Mouse (Mus musculus): ENCODE data around the gene Map6.
"Not testable (repeated sequence)": the region's sequence is repeated elsewhere in the genome, so short reads cannot be mapped to it uniquely, and the experiment has no call there.

Gene Map6

DNA sequence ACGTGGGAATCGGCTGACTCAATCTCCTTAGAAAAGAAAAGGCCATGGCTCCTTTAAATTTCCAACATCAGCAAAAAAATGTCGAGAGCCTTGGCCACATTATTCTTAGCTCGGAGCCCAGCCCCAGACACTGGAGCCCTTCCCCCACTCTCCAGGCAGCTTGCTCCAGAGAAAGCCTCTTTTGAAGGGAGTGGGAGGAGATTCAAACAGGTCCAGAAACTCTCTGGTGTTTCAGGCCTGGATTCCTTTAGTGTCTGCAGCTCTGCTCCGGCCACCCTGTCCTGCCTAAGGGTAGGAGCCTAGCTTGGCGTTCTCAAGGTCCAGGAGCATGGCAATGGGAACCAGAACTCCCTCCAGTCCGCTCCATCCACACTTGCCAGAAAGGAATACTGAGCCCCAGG, 88.5 kb downstream of the Map6 start:
- peak; percentile 93 for DNase-seq (ENCODE audit: low spot score)

DNA sequence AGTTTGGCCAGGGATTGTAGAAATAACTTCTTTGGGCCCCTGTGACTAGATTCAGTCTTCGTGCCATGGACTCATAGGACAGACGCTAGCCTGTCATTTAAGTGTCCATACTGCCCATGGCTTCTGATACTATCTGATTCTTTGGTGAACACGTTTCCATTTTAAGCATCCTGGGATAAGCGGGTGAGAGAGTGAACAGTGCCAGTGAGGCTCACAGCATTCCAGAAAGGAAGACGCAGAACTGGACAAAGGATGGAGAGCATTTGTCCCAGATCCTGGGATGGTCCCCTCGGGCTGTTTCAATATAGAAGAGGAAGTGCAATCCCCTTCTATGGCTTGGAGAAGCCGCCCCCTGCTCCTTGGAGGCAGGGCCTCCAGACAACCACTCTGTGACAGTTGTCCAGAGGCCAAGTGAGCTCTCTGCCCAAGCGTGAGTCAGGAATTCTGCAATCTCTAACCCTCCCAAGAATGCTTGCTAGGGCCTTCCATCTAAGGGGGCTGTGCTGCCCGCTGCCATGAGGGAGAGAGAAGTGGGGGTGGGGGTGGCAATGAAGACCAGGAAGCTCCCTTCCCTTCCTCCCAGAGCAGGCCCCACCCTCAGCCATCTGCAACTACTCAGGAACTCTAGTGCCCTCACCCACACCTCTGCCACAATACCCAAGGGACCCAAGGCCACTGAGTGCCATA, 89.1 kb downstream of the Map6 start:
- peak; percentile 34 for DNase-seq (ENCODE audit: low spot score)

DNA sequence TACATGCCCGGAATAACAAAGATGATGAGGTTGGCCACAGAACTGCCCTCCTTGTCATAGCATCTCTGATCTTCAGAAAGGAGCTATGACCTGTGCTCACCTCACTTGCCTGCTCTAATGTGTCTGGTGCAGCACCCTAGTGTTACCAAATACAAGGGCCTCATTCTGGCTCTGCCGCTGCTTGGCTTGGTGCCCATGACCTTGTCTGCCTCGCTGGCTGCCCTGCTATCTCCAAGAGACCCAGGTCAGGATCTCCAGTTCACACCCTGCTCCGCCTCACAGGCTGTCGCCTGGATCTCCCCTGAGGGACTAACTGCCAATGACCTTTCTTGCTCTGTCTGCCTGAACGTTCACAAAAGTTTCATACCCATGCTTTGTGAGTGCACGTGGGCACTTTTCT, 90.0 kb downstream of the Map6 start:
- DNase-seq (ENCODE audit: low spot score), result no peak

DNA sequence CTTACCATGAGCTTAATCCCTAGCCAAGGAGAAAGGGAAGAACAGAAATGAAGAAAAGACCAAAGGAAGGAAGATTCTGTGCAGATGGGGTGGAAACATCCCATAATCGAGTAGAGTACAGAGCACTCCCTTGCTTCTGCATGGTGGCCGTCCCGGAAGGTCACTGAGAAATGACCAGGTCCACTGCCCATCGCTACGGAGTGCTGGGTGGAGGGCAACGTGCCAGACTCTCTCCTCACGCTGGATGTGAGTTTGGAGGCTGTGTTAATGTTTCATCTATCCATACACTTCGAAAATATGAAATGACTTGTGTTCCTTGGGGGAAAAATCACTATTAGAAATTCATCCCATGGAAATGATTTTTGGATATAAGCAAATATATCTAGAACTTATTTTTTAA, 91.1 kb downstream of the Map6 start:
- no peak for DNase-seq (ENCODE audit: low spot score)

DNA sequence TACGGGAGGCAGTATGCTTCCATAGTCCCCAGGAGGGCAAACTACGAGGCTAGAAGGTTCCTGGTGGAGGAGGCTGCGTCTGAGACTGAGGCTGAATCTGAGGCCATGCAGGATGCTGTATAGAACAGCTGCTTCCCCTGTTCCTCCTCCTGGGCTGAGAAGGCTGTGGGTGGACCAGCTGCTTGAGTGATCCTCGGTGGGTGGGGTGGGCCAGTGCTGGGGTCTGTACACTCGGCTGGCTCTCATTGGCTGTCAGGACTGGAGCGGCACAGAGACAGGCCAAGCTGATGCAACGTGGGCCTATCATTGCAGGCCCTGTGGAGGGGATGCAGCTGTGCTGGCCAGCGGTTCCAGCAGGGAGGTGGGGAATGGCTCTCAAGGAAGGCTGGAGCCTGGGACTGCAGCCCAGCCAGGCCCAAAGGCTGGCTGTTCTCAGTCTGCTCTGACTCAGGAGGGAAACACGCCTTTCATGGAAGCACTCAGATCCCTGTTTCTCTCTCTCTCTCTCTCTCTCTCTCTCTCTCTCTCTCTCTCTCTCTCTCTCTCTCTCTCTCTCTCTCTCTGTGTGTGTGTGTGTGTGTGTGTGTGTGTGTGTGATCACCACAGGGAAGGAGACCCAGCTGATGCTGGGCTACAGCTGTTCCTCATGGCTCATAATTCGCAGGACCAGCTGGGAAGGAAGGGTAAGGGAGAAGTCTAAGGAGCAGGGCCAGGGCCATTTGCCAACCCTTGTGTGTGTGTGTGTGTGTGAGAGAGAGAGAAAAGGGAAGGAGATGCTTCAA, 93.0 kb downstream of the Map6 start:
- DNase-seq (ENCODE audit: low spot score), result peak; percentile 96

DNA sequence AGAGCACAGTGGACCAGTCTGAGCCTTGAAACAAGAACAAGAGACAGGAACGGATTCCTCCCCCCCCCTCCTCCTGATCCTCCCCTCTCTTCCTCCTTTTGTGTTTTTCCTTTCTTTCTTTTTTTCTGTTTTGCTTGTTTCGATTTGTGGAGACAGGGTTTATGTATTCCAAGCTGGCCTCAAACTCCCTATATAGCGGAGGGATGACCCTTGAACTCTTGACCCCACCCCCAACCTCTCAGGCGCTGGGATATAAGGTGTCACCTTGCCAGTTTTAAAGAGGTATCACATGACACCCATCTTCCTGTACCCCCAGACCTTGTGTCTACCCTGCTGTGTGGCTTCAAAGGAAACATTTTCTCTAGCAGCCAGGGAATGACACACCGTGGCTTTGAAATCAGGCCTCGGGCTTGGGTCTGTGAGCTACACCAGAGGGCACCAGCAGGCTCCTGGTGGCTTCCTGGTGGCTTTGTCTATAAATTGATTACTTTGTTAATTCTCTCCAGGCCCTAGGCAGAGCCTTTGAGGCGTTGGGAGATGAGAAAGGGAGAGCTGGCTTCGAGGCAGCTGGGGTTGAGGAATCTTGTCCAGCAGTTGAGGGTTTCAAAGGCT, 93.7 kb downstream of the Map6 start:
- peak; percentile 64 for DNase-seq (ENCODE audit: low spot score)

DNA sequence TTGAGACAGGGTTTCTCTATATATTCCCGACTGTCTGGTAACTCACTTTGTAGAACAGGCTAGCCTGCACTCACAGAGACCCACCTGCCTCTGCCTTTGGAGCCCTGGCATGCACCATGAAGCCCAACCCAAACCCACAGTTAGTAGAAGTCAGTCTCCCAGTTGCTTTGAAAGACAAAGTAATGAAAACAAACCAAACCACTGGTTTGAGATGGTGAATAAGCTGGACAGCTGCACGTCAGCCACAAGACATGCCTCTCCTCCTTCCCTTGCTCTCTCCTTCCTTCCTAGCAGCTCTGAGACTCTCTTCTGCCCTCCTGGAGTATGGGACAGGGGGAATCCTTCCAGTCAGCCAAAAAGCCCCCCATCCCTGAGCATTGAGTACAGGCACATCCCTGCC, 94.9 kb downstream of the Map6 start:
- no peak for DNase-seq (ENCODE audit: low spot score)

DNA sequence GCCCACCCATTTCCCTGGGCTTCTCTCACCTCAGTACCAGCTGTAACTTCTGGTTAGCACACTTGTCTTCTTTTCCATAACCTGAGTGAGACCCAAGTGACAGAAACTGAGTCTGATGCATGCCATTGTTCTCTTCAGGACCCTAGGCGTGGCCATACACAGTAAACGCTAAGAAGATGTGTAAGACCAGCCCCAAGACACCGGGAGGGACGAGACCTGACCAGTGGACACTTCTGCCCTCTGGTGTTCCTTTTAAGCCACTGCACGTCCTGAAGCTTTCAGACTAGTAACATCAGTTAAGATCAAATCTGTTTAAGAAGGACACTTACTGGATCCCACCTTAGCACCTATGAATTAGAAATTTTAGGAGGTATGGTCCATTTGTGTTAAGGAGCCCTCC, 97.8 kb downstream of the Map6 start:
- DNase-seq (ENCODE audit: low spot score), result peak; percentile 94

DNA sequence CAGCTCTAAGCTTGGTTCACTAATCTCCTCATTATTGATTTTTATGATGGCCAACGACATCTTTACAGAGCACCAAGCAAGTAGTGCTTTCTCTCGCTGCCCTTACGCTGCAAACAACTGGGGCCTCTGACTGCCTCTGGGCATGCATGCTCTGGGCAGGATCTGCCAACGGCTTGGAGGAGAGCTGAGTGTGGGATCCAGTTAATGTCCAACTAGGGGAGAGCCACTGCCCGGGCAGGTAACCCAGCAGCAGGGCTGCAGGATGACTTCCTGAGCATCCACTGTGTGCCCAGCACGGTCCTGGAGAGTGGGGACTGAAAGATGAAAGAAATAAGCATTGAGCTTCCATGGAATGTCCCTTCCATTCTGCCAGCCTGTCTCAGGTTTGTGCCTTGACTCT, 99.5 kb downstream of the Map6 start:
- DNase-seq (ENCODE audit: low spot score), result no peak

DNA sequence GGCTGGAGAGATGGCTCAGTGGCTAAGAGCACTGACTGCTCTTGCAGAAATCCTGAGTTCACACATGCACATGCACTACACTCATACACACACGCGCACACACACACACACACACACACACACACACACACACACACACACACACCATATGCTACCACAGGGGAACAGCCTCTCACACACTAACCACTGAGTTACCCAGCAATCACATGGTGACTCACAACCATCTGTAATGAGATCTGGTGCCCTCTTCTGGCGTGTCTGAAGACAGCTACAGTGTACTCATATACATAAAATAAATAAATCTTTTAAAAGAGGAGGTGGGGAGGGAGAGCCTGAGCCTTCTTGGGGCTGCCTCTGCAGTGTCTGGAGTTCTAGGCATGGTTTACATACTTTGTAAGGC, 107.1 kb downstream of the Map6 start:
- DNase-seq (ENCODE audit: low spot score), result not testable (repeated sequence)

DNA sequence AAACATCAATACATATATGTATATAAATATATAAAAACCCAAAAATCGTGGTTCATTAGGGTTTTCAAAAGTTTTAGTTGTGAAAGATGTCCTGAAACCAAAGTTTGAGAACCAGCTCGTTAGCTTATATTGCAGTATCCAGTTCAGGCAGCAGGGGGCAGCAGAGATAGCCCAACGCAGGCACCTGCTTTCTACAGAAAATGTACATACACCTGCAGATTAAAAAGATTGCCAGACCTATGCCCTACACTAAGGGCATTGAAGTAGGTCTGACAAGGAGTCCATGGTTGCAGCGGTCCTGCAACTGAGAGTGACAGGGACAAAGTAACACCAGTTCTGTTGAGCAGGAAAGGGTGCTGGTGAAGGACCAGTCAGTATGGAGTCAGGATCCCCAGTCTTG, 108.2 kb downstream of the Map6 start:
- DNase-seq (ENCODE audit: low spot score), result peak; percentile 68

DNA sequence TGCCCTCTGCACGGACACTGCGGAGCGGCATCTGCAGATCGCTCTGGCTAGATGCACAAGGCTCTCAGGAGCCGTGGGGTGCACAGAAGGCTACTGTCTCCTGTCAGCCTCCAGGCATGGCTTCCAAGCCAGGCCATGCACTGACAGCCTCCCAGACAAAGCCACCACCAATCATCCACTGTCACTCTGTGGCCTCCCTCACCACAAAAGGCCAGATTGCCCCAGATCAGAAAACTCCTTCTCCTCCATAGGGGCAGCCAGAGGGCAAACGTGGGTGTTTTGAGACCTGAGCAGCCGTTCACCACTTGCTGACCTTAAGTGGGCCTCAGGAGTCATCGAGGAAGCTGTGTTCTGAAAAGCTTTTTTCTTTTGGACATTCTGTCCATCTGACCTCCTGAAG, 111.6 kb downstream of the Map6 start:
- DNase-seq (ENCODE audit: low spot score), result peak; percentile 51

DNA sequence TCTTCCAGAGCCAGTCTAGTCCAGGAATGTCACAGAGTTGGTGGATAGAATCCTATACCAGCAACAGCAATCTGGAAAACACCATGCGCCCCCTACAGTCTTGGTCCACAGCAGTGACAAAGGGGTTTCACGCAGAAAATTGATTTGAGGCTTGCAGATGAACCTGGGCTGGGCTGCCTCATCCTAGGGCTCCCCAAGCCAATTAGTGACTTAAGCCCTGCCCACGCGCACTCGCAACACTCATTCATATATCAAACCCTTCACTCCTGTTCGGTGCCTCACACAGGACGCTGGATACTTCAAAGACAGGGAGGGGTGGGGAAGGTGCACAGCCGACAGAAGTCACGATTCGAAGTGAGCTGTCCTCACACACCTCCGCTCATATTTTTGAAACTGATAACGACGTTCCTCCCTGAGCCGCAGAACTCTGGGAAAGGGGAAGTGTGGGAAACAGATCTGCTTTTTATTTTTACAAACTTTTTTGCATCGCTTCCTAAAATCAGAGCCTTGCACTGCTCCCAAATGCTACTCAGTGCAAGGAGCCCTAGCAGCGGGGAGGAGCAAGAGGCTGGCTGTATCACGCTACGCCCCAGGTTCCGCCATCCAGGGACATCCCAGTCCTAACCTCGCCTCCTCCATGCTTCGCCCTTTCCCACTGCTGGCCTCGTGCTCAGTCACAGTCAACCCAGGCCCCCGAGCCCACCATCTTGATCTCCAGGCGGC, 113.4 kb downstream of the Map6 start:
- DNase-seq (ENCODE audit: low spot score), result peak; percentile 87

DNA sequence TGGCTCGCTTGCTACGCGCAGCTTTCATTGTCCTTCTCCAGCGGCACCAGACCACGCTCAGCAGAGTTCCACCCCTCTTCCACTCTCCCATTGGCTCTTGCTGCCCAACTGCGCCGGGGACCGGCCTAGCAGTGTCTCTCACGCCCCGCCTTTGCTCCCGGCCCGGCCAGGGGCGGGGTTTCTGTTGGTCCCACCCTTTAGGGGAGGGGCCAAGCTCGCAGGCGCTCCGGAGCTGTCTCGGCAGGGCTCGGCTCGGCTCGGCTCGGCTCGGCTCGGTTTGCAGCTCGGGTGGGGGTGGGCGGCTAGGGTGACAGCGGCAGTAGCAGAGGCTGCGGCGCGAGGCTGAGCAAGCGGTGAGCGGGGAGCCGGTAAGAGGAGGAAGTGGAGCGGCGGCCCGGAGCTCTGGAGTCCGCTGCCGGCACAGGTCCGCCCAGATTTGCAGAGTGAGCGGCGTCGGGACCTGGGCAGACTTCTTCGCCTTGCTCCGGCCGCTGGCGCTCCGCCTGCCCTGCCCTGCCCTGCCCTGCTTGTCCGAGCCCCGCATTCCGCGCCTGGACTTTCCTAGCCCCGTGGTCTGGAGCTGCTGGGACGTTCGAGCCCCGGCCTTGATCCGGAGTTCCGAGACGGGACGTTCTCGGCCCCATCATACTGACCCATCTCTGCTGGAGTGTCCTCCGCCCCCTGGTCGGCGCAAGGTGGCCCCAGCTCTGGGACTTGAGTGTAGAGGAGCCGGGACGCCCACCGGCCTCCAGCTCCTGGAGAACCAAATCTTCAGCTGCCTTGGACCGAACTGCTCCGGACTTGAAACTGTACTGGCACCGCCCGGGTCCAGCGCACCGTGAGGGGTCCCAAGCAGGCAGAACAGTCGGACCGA, 114.2 kb downstream of the Map6 start, which contains the start of gene Gdpd5:
Gene Gdpd5 (plus strand): TSS at position 201 of the 874 bp plus-strand sequence.
- peak; percentile 95 for DNase-seq (ENCODE audit: low spot score)

DNA sequence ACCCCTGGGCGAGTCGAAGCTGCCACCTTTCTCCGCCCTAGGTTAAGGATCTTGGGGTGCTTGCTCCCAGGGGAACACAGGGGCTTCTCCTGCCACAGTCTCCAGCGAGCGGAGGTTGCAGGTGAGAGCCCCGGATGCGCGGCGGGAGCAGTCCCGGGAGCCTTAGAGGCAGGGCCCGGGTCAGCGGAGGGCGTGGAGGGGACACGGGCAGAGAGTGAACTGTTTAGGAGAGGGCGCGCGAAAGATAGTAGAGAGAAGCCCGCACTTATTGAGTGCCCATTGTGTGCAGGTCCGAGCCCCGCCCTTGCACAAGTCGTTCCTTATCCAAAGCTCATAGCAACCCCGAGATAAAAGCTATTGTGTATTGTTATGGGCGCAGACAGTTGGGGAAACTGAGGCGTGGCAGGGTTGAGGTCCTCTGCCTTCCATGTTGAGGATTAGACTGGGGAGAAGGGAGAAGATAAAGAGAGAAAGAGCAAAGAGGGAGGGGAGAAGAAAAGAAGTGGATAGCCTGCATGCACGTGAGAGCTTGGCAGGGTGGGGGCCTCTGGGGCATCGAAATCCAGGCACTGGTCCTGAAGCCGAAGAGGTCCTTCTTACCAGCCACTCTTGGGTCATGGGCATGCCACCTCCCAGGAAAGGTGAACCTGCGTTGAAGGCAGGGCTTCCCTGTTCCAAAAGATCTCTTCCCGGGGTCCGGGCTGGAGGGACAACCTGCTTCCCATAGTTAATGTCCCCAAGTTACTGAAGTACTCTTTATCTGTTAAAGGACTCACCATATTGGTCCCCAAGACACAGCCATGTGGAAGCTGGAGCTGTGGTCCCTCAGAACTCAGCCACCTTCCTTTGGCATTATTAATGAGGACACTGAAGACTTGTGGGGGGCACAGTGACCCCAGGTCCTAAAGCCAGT, 115.1 kb downstream of the Map6 start:
- DNase-seq (ENCODE audit: low spot score), result peak; percentile 48

DNA sequence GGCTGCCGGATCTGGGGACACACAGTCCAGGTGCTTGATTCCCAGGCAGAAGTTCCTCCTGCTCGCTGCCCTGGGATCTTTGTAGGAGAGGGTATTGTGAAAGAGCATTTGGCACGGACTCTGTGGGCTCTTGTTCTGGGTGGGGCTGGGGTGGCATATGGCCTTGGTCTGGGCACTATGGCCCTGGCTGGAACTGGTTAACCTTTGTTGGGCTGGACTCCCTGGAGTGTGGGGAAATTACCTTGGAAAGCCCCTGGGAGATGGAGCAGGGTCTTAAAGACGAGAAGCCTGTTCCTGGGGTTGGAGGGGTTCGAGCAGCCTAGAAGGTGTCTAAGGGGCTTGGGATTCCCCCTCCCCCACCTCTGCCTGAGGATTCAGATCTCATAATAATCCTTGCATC, 116.0 kb downstream of the Map6 start:
- no peak for DNase-seq (ENCODE audit: low spot score)

DNA sequence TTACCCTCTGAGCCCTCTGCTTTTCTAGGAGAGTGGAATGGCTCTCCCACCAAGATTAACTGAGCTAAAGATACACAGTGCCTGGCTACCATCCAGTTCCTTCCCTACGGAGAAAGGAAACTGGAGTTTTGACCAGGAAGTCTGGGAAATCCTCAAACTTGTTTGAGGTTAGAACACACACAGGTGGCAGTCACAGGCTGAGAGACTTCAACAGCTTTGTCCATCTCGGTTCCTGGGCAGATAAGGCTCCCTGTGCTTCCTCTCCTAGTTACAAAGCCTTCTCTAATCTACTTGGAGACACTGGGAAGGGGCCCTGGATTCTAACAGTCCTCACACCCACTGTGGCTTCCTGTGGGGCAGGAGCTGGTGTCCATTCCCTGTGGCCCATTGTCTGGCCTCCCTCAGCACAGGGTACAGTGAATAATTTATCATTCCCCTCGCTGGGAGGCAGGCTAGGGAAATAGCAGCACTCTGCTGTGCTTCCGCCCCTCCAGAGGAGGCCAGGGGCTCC, 116.9 kb downstream of the Map6 start:
- DNase-seq (ENCODE audit: low spot score), result peak; percentile 61

DNA sequence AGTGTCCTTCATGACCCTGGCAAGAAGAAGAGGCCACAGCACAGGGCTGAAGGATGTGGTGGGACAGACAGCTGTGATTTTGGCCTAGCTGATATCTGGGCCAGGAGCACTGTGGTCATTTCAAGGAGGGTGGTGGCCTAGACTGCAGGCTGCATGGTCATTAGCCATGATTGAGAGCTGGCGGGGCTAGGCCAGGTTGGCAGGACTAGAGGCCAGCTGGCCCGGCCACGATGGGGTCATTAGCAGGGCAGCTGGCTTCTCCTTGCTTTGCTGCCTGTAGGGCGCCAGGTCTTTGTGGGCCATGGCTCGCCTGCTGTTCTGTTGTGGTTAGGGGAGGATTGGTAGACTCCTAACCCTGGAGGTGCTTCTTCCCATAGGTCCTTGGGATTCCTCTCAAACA, 118.8 kb downstream of the Map6 start:
- DNase-seq (ENCODE audit: low spot score), result peak; percentile 48

Data from embryo, embryonic 10 days (tissue).